Mouse (Mus musculus): Measurements from ENCODE around the gene Ctnnd2.

DNA sequence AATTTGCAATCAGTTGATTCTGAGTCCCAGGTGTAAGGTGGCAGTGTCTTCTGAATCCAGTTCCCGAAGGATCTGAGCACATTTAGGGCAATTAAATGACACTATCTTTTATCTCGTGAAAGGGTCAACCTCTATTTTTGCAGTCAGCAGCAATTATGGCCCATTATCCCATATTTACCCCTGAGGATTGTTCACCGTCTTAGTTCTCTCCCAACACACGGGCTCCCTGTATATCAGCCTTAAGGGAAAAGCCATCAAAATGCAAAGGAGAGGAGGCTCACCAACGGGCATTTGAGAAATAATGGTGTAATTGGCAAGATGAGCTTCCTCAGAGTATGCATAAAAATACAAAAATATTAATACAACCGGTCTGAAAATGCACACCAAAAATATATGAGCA, 41.7 kb upstream of the Ctnnd2 start:
- no peak for TF ChIP-seq POLR2A (IDR thresholded peaks at IDR 0.05; ENCODE audit: low read depth, low read length)
- TF ChIP-seq CTCF (conservative IDR thresholded peaks at IDR 0.05; ENCODE audit: insufficient read depth, insufficient read length, low read depth, low read length), result no peak
